Mouse (Mus musculus) kidney, postnatal 4 days (tissue): Measurements from ENCODE around the gene Flvcr2.

Experiments
- DNase-seq, 2 experiments: peaks; one replicate each; pipeline ENCODE4 v3.0.0; 2021; ENCODE audit warnings: mixed read lengths in 2 of 2

Flvcr2 gene

GRCm38 (mm10) chr12:85736203-85736602, 10.1 kb upstream of the Flvcr2 start:
- peak; percentile 28 to 43 for DNase-seq

- no peak for DNase-seq
Measured at GRCm38 (mm10) chr12:85736960-85737359, 9.4 kb upstream of the Flvcr2 start.

GRCm38 (mm10) chr12:85746696-85747219, 419 bp downstream of the Flvcr2 start:
- DNase-seq = no peak

GRCm38 (mm10) chr12:85747343-85747742, 1.0 kb downstream of the Flvcr2 start:
- DNase-seq = no peak

GRCm38 (mm10) chr12:85749861-85750260, 3.5 kb downstream of the Flvcr2 start:
- DNase-seq = peak in 1 of 2 experiments; percentile 24

- no peak for DNase-seq
Measured at GRCm38 (mm10) chr12:85752116-85752515, 5.8 kb downstream of the Flvcr2 start.

GRCm38 (mm10) chr12:85753223-85753622, 6.9 kb downstream of the Flvcr2 start:
- DNase-seq = no peak

- no peak for DNase-seq
Measured at GRCm38 (mm10) chr12:85754611-85755265, 8.4 kb downstream of the Flvcr2 start.

- DNase-seq = peak in 1 of 2 experiments; percentile 41
Measured at GRCm38 (mm10) chr12:85756455-85756854, 10.1 kb downstream of the Flvcr2 start.

- DNase-seq = no peak
Measured at GRCm38 (mm10) chr12:85757074-85757473, 10.7 kb downstream of the Flvcr2 start.

GRCm38 (mm10) chr12:85758741-85759140, 12.4 kb downstream of the Flvcr2 start:
- DNase-seq = peak in 1 of 2 experiments; percentile 34

- DNase-seq = no peak
Measured at GRCm38 (mm10) chr12:85761471-85761870, 15.1 kb downstream of the Flvcr2 start.

- no peak for DNase-seq
Measured at GRCm38 (mm10) chr12:85764686-85765085, 18.3 kb downstream of the Flvcr2 start.

GRCm38 (mm10) chr12:85766287-85766686, 19.9 kb downstream of the Flvcr2 start:
- DNase-seq = no peak

- DNase-seq = no peak
Measured at GRCm38 (mm10) chr12:85767750-85768149, 21.4 kb downstream of the Flvcr2 start.

GRCm38 (mm10) chr12:85771356-85771755, 25.0 kb downstream of the Flvcr2 start:
- peak in 1 of 2 experiments; percentile 25 for DNase-seq

- DNase-seq = no peak
Measured at GRCm38 (mm10) chr12:85778962-85779361, 32.6 kb downstream of the Flvcr2 start.

GRCm38 (mm10) chr12:85779707-85780106, 33.4 kb downstream of the Flvcr2 start:
- DNase-seq = no peak

- no peak for DNase-seq
Measured at GRCm38 (mm10) chr12:85781606-85782005, 35.3 kb downstream of the Flvcr2 start.

- DNase-seq = peak; percentile 29 to 55
Measured at GRCm38 (mm10) chr12:85784916-85785815, 38.8 kb downstream of the Flvcr2 start.

- DNase-seq = no peak
Measured at GRCm38 (mm10) chr12:85792158-85792557, 45.8 kb downstream of the Flvcr2 start.

- DNase-seq = peak; percentile 46
Measured at GRCm38 (mm10) chr12:85792821-85793346, 46.5 kb downstream of the Flvcr2 start.

GRCm38 (mm10) chr12:85794094-85794493, 47.8 kb downstream of the Flvcr2 start:
- no peak for DNase-seq
